Mouse (Mus musculus): Measurements from ENCODE around the gene Rpp25l.

Gene Rpp25l

GRCm38 (mm10) chr4:41671500-41671899 lies 41.8 kb downstream of the Rpp25l start:
- no peak for DNase-seq (ENCODE audit: low read depth, low spot score)

GRCm38 (mm10) chr4:41670836-41671235 lies 42.5 kb downstream of the Rpp25l start:
- no peak for DNase-seq (ENCODE audit: low read depth, low spot score)

- DNase-seq (ENCODE audit: low read depth, low spot score), result no peak
Measured at GRCm38 (mm10) chr4:41666646-41667045, 46.7 kb downstream of the Rpp25l start.

- DNase-seq (ENCODE audit: low read depth, low spot score), result no peak
Measured at GRCm38 (mm10) chr4:41665009-41665675, 48.2 kb downstream of the Rpp25l start.

- DNase-seq (ENCODE audit: low read depth, low spot score), result no peak
Measured at GRCm38 (mm10) chr4:41664533-41664932, 48.8 kb downstream of the Rpp25l start.

- no peak for DNase-seq (ENCODE audit: low read depth, low spot score)
Measured at GRCm38 (mm10) chr4:41663614-41664013, 49.7 kb downstream of the Rpp25l start.

GRCm38 (mm10) chr4:41662723-41663122 lies 50.6 kb downstream of the Rpp25l start:
- DNase-seq (ENCODE audit: low read depth, low spot score), result no peak
